Mouse (Mus musculus): ENCODE data around the gene Olfr1173. TPM values are rescaled to one million over a fixed set of nuclear protein-coding genes. Genes with fewer than 3 reads are reported as not detected.

The Olfr1173 gene
- polyA plus RNA-seq (2012; rRNA removed): not detected in 2 replicates

DNA sequence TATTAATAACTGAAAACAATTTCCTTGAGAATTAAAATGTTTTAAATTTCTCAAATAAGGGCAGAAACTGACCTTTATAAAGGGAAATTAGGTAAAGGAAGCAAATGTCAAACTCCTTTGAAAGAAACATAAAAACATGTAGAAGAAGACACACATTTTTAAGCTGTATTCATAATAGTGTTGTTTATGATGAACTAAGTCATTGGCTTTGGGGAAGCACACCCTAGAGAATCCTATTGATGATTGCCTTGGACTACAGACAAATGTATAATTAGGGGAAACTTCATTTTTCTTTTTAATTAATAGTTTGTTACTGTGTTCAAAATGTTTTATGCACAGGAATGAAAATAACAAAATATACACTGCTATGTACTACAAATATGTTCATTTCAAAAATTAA lies at the start of gene Olfr1173:
TSS of gene Olfr1173 (minus strand) at position 101 of the 400 bp plus-strand sequence.

DNA sequence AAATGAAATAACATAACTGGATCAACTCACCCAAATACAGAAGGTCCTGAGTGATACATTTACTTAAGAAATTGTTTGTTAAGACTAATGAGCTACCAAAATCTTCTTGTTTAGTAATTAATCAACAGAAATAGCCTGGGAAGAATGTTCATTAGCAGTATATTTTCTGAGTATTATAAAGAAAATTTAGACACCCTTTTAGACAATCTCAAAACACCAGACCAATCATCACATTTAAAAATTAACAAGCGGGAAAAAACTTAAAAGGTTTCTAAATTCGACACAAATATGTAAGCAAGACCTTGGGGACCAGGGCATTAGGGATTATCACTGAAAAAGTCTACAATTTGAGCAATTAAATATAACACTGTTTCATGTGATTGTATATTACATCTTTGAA lies 47.4 kb upstream of the Olfr1173 start, which contains the start of gene Olfr1175-ps:
TSS of gene Olfr1175-ps (minus strand) at position 101 of the 400 bp plus-strand sequence.

DNA sequence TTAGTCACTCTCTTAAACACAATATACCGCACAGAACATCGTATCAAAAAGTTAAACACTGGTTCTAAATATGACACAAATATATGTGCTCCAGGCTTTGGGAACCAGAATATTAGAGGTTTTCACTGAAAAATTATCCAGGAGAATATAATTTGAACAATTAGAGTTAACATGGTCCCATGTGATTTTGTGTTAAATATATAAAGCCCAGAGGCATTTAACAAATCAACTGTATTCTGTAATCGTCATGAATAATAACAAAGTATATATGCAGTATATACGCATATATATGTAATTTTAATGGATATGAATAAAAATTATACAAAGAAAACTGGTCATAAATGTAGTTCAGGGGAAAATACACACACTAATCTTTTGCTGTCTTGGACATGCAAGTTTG lies 35.4 kb upstream of the Olfr1173 start, which contains the start of gene Olfr1174-ps:
TSS of gene Olfr1174-ps (minus strand) at position 101 of the 400 bp plus-strand sequence.

DNA sequence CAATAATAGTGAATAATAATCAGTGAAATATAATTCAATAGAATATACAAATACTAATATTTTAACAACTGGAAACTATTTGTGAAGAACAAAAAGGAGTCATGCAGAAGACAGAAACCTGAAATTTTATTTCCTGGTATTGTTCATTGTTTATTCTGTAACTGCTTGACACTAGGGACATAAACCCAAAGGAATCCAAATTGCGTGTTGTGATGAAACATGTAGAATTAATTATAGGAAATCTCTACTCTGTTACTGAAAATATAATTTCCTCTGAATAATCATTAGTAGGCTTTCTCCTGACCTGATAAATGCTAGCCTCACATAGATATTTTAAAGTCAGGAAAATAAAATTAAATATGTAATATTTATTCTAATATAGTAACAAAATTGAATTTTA lies 51.4 kb downstream of the Olfr1173 start, which contains the start of gene Olfr1170:
TSS of gene Olfr1170 (minus strand) at position 101 of the 400 bp plus-strand sequence.

Other genes starting within 250 kb of the Olfr1173 start
- gene Olfr73, start 242.2 kb downstream of the Olfr1173 start, polyA plus RNA-seq (2012; rRNA removed): not detected in 2 replicates
- gene Olfr1162, start 228.7 kb downstream of the Olfr1173 start, polyA plus RNA-seq (2012; rRNA removed): not detected in 2 replicates
- not detected in 2 replicates for gene Olfr1163, start 208.0 kb downstream of the Olfr1173 start, polyA plus RNA-seq (2012; rRNA removed)
- not detected in 2 replicates for gene Olfr1164, start 185.9 kb downstream of the Olfr1173 start, polyA plus RNA-seq (2012; rRNA removed)
- gene Olfr1166, start 151.6 kb downstream of the Olfr1173 start, polyA plus RNA-seq (2012; rRNA removed): not detected in 2 replicates
- not detected in 2 replicates for gene Olfr1167, start 124.7 kb downstream of the Olfr1173 start, polyA plus RNA-seq (2012; rRNA removed)
- not detected in 2 replicates for gene Olfr1168, start 98.0 kb downstream of the Olfr1173 start, polyA plus RNA-seq (2012; rRNA removed)
- gene Olfr1170, start 51.5 kb downstream of the Olfr1173 start, polyA plus RNA-seq (2012; rRNA removed): not detected in 2 replicates
- not detected in 2 replicates for gene Olfr1174-ps, start 35.3 kb upstream of the Olfr1173 start, polyA plus RNA-seq (2012; rRNA removed)
- gene Olfr1175-ps, start 47.3 kb upstream of the Olfr1173 start, polyA plus RNA-seq (2012; rRNA removed): not detected in 2 replicates
- gene Olfr1176, start 56.8 kb upstream of the Olfr1173 start, polyA plus RNA-seq (2012; rRNA removed): not detected in 2 replicates
- gene Olfr1177-ps, start 66.6 kb upstream of the Olfr1173 start, polyA plus RNA-seq (2012; rRNA removed): not detected in 2 replicates
- gene Olfr1178, start 107.2 kb upstream of the Olfr1173 start, polyA plus RNA-seq (2012; rRNA removed): not detected in 2 replicates
- not detected in 2 replicates for gene Olfr1179, start 126.6 kb upstream of the Olfr1173 start, polyA plus RNA-seq (2012; rRNA removed)
- not detected in 2 replicates for gene Olfr1180, start 139.3 kb upstream of the Olfr1173 start, polyA plus RNA-seq (2012; rRNA removed)
- not detected in 2 replicates for gene Olfr1181, start 146.3 kb upstream of the Olfr1173 start, polyA plus RNA-seq (2012; rRNA removed)
- not detected in 2 replicates for gene Gm13757, start 169.3 kb upstream of the Olfr1173 start, polyA plus RNA-seq (2012; rRNA removed)
- not detected in 2 replicates for gene Olfr1183, start 175.0 kb upstream of the Olfr1173 start, polyA plus RNA-seq (2012; rRNA removed)
- not detected in 2 replicates for gene Olfr1184, start 203.7 kb upstream of the Olfr1173 start, polyA plus RNA-seq (2012; rRNA removed)
- not detected in 2 replicates for gene Olfr1185-ps1, start 213.4 kb upstream of the Olfr1173 start, polyA plus RNA-seq (2012; rRNA removed)
- not detected in 2 replicates for gene Olfr1186, start 238.7 kb upstream of the Olfr1173 start, polyA plus RNA-seq (2012; rRNA removed)

All from central nervous system, embryonic 11.5 days (tissue).